Mouse (Mus musculus): Measurements from ENCODE around the gene Abhd16b. TPM values are rescaled to one million over a fixed set of nuclear protein-coding genes. Genes with fewer than 3 reads are reported as not detected.
A peak's percentile ranks its signal among the peaks of the same experiment; 100 is the strongest.
"Not testable (repeated sequence)": the region's sequence is repeated elsewhere in the genome, so short reads cannot be mapped to it uniquely, and the experiment has no call there.

Abhd16b gene
- polyA plus RNA-seq, 1 experiment: not detected

DNA sequence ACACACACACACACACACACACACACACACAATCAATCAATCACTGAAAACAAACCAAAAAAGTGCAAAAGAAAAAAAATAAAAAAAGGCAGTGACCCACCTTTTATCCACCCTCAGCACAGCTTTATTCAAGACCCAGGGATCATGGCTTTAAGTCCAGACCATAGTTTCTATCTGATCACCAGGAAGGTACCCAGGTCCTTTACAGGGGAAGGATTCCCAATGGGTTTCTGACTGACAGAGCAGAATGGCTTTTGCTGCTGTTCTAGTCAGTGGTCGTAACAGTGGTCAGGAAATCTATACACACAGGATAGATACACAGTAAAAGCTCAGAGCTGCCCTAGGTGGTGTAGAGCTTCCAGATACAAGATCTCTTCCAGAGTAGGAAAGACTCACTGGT, 7.3 kb upstream of the Abhd16b start:
- H3K27me3 ChIP-seq (replicated peaks): peaks cover 19% of the 10 kb centered on the region
- no peak overlapping the region for H3K4me3 ChIP-seq (replicated peaks)
- peaks cover 54% of the 10 kb centered on the region for H3K4me1 ChIP-seq
- no peaks in the 10 kb centered on the region for H3K36me3 ChIP-seq (replicated peaks; ENCODE audit: low read length)
- H3K9me3 ChIP-seq: no peaks in the 10 kb centered on the region
- TF ChIP-seq FLI1 (IDR thresholded peaks at IDR 0.05; ENCODE audit: low read length) (no peak), GATA1 (IDR thresholded peaks at IDR 0.05; ENCODE audit: borderline replicate concordance, low read length) (no peak)

DNA sequence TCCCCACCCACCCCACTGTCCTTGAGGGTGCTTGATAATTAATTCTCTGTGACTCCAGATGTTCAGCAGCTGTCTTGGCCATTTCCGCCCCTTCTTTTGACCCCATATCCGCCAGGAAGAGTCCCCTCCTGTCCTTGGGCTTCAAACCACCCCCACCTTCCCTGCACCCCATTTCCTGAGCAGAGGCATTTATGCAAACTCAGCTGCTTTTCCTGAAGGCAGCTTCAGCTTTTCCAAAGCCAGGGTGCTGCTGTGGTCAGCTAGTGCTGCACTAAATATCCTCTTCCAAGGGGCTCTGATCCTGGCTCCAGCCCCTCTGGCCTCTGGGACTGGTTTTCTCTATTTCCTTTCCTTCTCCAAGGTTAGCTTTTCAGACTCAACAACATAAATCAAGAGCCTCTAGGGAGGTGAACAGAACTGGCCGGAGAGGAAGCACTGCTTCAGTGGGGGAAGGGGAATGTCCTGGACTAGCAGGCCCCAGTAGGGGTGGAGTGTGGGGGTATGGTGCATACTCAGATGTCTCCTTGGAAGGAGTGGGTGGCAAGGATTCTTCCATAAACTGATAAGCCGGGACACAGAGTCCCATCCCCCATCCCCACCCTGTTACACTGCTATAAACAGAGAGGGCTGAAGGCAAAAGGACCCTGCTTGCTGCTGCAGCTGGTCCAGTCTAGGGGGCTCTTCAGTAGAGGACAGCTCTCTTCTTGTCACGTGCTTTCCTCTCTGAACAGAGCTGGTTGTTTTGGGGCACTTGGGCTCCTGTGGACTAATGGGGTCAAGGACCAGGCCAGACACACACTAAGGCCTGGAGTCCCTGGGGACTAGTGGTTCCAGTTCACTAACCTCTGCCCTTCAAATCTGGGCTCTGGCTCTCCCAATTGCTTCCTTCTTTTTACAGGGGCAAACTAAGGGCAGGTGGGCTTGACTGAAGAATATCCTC, 5.4 kb upstream of the Abhd16b start:
- no peaks in the 10 kb centered on the region for H3K9me3 ChIP-seq
- peak overlapping the region; percentile 21 for H3K4me3 ChIP-seq (replicated peaks)
- H3K27me3 ChIP-seq (replicated peaks): peaks cover 21% of the 10 kb centered on the region
- H3K4me1 ChIP-seq: peaks cover 72% of the 10 kb centered on the region
- TF ChIP-seq FLI1 (IDR thresholded peaks at IDR 0.05; ENCODE audit: low read length) (no peak), GATA1 (IDR thresholded peaks at IDR 0.05; ENCODE audit: borderline replicate concordance, low read length) (no peak)
- H3K36me3 ChIP-seq (replicated peaks; ENCODE audit: low read length): no peaks in the 10 kb centered on the region

DNA sequence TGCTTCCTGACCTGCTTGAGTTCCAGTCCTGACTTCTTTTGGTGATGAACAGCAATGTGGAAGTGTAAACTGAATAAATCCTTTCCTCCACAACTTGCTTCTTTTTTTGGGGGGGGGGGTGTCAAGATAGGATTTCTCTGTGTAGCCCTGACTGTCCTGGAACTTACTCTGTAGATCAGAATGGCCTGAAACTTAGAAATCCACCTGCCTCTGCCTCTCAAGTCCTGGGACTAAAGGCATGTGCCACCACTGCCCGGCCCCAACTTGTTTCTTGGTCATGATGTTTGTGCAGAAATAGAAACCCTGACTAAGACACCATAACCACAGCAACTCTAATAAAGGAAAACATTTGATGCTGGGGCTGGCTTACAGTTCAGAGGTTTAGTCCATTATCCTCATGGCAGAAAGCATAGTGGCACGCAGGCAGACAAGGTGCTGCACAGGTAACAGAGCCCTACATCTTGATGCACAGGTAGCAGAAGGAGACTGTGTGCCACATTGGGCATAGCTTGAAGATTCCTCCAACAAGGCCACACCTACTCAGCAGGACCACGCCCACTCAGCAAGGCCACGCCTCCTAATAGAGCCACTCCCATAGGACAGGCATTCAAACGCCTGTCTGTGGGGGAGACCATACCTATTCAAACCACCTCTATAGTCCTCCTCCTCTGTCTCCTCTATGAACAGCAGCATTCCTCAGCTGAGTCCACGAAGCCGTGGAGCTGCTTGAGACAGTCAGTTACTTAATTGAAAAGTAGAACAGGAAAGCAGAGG, 1.4 kb upstream of the Abhd16b start:
- H3K4me3 ChIP-seq (replicated peaks): peak overlapping the region; percentile 81
- TF ChIP-seq GATA1 (IDR thresholded peaks at IDR 0.05; ENCODE audit: borderline replicate concordance, low read length) (no peak), FLI1 (IDR thresholded peaks at IDR 0.05; ENCODE audit: low read length) (no peak)

DNA sequence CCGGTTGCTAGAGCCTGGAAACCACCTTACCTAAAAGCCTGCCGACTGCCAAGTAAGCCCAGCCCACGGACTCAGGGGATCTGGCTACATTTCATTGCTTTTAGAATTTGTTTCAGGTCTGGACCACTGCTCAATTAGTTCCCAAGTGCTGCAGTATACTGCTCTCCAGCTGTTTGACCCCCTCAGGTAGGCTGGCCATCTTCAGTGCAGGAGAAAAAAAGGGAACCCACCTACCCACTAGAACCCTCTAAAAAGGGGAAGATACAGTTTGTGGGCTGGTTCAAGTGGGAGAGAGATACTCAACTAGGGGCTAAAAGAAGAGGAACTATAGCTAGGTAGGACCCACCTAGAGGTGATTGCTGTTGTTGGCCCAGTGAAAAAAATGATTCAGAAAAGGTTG, 800 bp upstream of the Abhd16b start:
- H3K9me3 ChIP-seq: no peaks in the 10 kb centered on the region
- H3K27me3 ChIP-seq (replicated peaks): peaks cover 24% of the 10 kb centered on the region
- H3K36me3 ChIP-seq (replicated peaks; ENCODE audit: low read length): no peaks in the 10 kb centered on the region
- peaks cover 59% of the 10 kb centered on the region for H3K4me1 ChIP-seq
- no peak overlapping the region for H3K4me3 ChIP-seq (replicated peaks)
- TF ChIP-seq GATA1 (IDR thresholded peaks at IDR 0.05; ENCODE audit: borderline replicate concordance, low read length) (no peak), FLI1 (IDR thresholded peaks at IDR 0.05; ENCODE audit: low read length) (no peak)

More for the DNA sequence above, 1.4 kb upstream of the Abhd16b start:
- Histone ChIP-seq H3K27me3 (replicated peaks) (peaks cover 27% of the 10 kb centered on the region), H3K9me3 (no peaks in the 10 kb centered on the region), H3K36me3 (replicated peaks; ENCODE audit: low read length) (no peaks in the 10 kb centered on the region), H3K4me1 (peaks cover 64% of the 10 kb centered on the region)

DNA sequence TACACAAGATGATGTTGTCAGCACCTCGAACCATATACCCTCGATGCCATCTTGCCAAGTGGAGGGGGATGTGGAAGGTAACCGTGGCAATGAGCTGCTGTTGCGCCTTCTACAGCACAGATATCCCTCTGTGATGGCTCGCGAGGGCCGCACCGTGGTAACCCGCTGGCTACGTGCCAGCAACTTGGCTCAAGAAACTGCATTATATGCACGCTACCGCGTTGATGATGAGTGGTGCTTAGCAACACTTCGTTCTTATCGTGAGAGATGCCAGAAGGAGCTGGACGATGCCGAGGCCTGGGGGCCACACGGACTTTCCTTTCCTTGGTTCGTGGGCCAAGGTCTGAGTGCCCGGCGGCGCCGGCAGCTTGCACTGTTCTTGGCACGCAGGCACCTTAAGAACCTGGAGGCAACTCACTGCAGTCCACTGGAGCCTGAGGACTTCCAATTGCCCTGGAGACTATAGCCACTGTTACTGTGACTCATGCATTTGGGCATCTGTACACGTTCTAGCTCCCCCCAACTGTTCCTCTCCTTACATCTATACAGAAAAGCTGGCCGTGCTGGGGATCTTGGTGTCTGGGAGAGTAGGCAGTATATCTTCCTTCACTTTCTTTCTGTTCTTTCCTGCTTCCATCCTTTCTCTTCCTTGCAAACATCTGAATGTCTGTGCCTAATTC, 1.4 kb downstream of the Abhd16b start:
- Histone ChIP-seq H3K4me3 (replicated peaks) (no peak overlapping the region), H3K9me3 (no peaks in the 10 kb centered on the region), H3K36me3 (replicated peaks; ENCODE audit: low read length) (peaks cover 4% of the 10 kb centered on the region), H3K27me3 (replicated peaks) (peaks cover 19% of the 10 kb centered on the region), H3K4me1 (peaks cover 68% of the 10 kb centered on the region)
- TF ChIP-seq GATA1 (IDR thresholded peaks at IDR 0.05; ENCODE audit: borderline replicate concordance, low read length) (no peak), FLI1 (IDR thresholded peaks at IDR 0.05; ENCODE audit: low read length) (no peak)

DNA sequence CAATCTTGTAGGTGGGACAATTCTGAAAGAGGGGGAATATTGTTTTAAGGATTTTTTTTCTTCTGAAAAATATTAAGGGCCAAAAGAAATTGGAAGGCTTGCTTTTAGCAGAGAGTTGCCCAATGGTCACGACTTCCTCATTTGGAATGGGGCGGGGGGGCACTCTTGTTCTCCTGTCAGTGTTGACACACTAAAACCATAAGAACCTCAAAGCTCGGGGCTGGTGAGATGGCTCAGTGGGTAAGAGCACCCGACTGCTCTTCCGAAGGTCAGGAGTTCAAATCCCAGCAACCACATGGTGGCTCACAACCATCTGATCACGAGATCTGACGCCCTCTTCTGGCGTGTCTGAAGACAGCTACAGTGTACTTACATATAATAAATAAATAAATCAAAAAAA, 2.8 kb downstream of the Abhd16b start:
- H3K9me3 ChIP-seq: not testable (repeated sequence)
- peaks cover 18% of the 10 kb centered on the region for H3K36me3 ChIP-seq (replicated peaks; ENCODE audit: low read length)
- H3K4me3 ChIP-seq (replicated peaks): peak overlapping the region; percentile 93
- H3K27me3 ChIP-seq (replicated peaks): peaks cover 17% of the 10 kb centered on the region
- H3K4me1 ChIP-seq: peaks cover 69% of the 10 kb centered on the region

DNA sequence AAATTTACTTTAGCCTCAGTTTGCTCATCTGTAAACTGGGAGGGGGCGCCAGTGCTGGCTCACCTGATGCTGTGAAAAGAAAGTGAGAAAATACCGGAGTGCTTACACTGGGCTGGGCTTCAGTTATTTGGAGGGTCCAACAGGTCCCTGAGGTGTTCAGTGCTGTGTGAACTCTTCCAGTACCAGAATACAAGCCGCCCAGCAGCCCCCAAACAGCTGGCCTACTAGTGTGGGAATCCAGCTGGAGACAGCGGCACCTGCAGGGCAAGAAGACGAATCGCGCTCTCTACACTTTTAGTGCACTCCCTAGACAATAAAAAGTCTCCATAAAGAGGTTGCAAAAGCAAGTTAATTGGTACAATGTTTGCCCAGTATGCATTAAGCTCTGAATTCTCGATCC, 3.3 kb downstream of the Abhd16b start:
- TF ChIP-seq FLI1 (IDR thresholded peaks at IDR 0.05; ENCODE audit: low read length) (no peak), GATA1 (IDR thresholded peaks at IDR 0.05; ENCODE audit: borderline replicate concordance, low read length) (no peak)
- H3K4me3 ChIP-seq (replicated peaks): peak overlapping the region; percentile 93

DNA sequence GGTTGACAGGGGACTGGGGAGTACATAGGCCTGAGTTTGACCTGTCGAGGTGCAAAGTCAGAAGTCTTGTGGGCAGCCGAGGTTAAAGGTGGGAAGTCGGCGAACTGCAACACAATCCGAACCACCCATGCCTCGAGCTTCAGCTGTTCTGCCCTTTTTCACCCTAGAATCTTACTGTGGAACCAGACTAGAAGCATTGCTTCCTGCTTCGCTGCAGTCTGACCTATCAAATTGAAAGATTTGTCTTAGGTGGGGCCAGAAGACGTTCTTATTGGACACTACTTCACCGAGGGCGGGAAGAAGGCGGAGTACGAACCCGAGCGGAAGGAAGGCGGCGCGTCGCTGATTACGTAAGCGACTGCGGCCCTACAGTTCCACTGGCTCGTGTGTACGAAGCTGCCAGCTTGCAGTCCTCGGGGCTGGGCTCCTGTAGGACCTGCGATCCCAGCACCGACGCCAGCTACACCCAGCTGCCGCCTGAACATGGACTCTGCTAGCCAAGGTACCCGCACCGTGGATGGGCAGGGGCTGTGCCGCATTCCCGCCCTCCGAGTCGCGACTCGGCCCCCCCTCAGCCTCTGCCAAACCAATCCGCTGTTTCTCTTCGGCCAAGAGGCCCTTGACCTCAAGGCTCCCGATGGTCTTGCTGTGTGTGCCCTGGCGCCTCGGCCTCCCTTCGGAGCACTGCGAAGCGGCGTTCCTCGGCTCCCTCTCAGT, 4.0 kb downstream of the Abhd16b start, which contains the start of gene Tpd52l2:
Tpd52l2 (plus strand) TSS at position 312 of the 717 bp plus-strand sequence.
- Histone ChIP-seq H3K4me3 (replicated peaks) (peak within 1 kb of the TSS; percentile 93), H3K4me1 (peaks cover 57% of the 10 kb centered on the region), H3K36me3 (replicated peaks; ENCODE audit: low read length) (peaks cover 30% of the 10 kb centered on the region), H3K27me3 (replicated peaks) (peaks cover 15% of the 10 kb centered on the region), H3K9me3 (no peaks in the 10 kb centered on the region)
- TF ChIP-seq GATA1 (IDR thresholded peaks at IDR 0.05; ENCODE audit: borderline replicate concordance, low read length) (no peak), FLI1 (IDR thresholded peaks at IDR 0.05; ENCODE audit: low read length) (peak; percentile 63; the same call in 1 of the 2 replicates)

More for the DNA sequence above, 3.3 kb downstream of the Abhd16b start:
- Histone ChIP-seq H3K27me3 (replicated peaks) (peaks cover 17% of the 10 kb centered on the region), H3K9me3 (no peaks in the 10 kb centered on the region), H3K36me3 (replicated peaks; ENCODE audit: low read length) (peaks cover 23% of the 10 kb centered on the region), H3K4me1 (peaks cover 64% of the 10 kb centered on the region)

DNA sequence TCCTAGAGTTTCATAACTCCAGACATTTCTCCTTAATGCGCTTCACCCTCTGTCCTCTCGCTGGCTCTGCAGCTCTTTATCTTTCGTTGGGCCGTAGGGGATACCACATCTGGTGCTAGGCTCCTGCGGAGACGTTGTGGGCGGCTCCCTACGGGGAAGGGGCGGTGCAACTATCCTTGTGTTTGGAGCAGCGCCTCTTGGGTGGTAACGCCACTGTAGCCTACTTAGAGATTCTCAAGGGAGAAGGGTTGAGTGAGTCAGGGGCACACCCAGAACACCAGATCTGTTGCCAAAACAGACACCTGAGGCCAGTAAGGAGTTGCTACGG, 4.5 kb downstream of the Abhd16b start:
- Histone ChIP-seq H3K4me3 (replicated peaks) (peak overlapping the region; percentile 93), H3K9me3 (no peaks in the 10 kb centered on the region), H3K4me1 (peaks cover 52% of the 10 kb centered on the region), H3K27me3 (replicated peaks) (peaks cover 15% of the 10 kb centered on the region), H3K36me3 (replicated peaks; ENCODE audit: low read length) (peaks cover 35% of the 10 kb centered on the region)
- TF ChIP-seq GATA1 (IDR thresholded peaks at IDR 0.05; ENCODE audit: borderline replicate concordance, low read length): no peak
- no peak for TF ChIP-seq FLI1 (IDR thresholded peaks at IDR 0.05; ENCODE audit: low read length)

Measured in megakaryocyte, embryonic 14.5 days (primary cell).